In the genomic region with DNA sequence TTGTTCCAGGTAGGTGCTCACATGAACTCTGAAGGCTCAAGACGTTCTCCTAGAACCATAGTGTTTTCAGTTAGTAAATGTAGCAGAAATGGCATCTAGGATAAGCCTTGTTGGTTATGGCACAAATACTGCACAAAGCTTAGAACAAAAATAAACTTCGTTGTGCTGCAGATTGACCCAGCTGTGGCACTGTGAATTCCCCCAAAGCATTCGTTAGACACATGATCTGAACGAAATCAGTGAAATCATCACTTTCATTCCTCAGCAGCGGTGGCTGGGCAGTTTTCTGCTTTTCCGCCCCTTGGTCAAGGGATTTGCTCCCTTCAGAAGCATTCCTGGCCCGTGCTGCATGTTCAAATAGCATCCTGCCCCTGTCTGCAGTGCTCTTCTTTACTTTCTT, we compare ENCODE assay signal across 26 mouse cellular contexts.
"Had no signal": no experiment of that assay in that cellular context is flagged by ENCODE, and none has a peak within 500 bp of the region (broad histone marks: within the 10 kb centered on the region; RNA-seq: fewer than 3 reads in every experiment).

No protein-coding gene starts in this region.

- DNase-seq: cerebellum, adult 9-10 months; cerebellum, adult 9-11 months; cerebellum, postnatal 10 days; cerebellum, postnatal 14 days; cerebellum, postnatal 25 days; cerebellum, postnatal 36 days; embryo, embryonic 11 days; forebrain, postnatal 0 days; gastrocnemius, adult 2 months; gastrocnemius, postnatal 10 days; gastrocnemius, postnatal 14 days; gastrocnemius, postnatal 25 days; gastrocnemius, postnatal 36 days; heart, adult 18-20 months; heart, adult 2 months had no signal

- H3K4me3 ChIP-seq: embryonic facial prominence, embryonic 10.5 days; embryonic facial prominence, embryonic 12.5 days; embryonic facial prominence, embryonic 13.5 days; embryonic facial prominence, embryonic 15.5 days; erythroblast, embryonic 14.5 days; forebrain, embryonic 10.5 days; forebrain, embryonic 12.5 days; forebrain, embryonic 13.5 days; forebrain, embryonic 15.5 days; gastrocnemius, adult 2 months; heart, adult 2 months had no signal

- ATAC-seq: forebrain, embryonic 13.5 days; forebrain, embryonic 14.5 days; forebrain, embryonic 15.5 days; forebrain, embryonic 16.5 days; forebrain, postnatal 0 days had no signal

- H3K9me3 ChIP-seq: embryonic facial prominence, embryonic 10.5 days; embryonic facial prominence, embryonic 12.5 days; embryonic facial prominence, embryonic 13.5 days; embryonic facial prominence, embryonic 15.5 days; forebrain, embryonic 10.5 days; forebrain, embryonic 12.5 days; forebrain, embryonic 13.5 days; forebrain, embryonic 15.5 days had no signal

- H3K4me2 ChIP-seq: embryonic facial prominence, embryonic 12.5 days; embryonic facial prominence, embryonic 13.5 days; embryonic facial prominence, embryonic 15.5 days; forebrain, embryonic 12.5 days; forebrain, embryonic 13.5 days; forebrain, embryonic 15.5 days had no signal

- H3K27me3 ChIP-seq: embryonic facial prominence, embryonic 12.5 days; embryonic facial prominence, embryonic 13.5 days; embryonic facial prominence, embryonic 15.5 days; forebrain, embryonic 12.5 days; forebrain, embryonic 13.5 days; forebrain, embryonic 15.5 days had no signal

- H3K4me1 ChIP-seq: embryonic facial prominence, embryonic 10.5 days; embryonic facial prominence, embryonic 12.5 days; embryonic facial prominence, embryonic 13.5 days; embryonic facial prominence, embryonic 15.5 days; forebrain, embryonic 10.5 days; forebrain, embryonic 12.5 days; forebrain, embryonic 13.5 days; forebrain, embryonic 15.5 days had no signal

- H3K9ac ChIP-seq: embryonic facial prominence, embryonic 12.5 days; embryonic facial prominence, embryonic 13.5 days; embryonic facial prominence, embryonic 15.5 days; forebrain, embryonic 12.5 days; forebrain, embryonic 13.5 days; forebrain, embryonic 15.5 days; forebrain, postnatal 0 days had no signal

- H3K27ac ChIP-seq: embryonic facial prominence, embryonic 10.5 days; embryonic facial prominence, embryonic 12.5 days; embryonic facial prominence, embryonic 13.5 days; embryonic facial prominence, embryonic 15.5 days; forebrain, embryonic 10.5 days; forebrain, embryonic 12.5 days; forebrain, embryonic 13.5 days; forebrain, embryonic 15.5 days; gastrocnemius, adult 2 months; heart, adult 2 months had no signal
